Mouse (Mus musculus) lung, embryonic 15.5 days (tissue): Measurements from ENCODE around the gene Ulbp1. TPM values are rescaled to one million over a fixed set of nuclear protein-coding genes. Genes with fewer than 3 reads are reported as not detected.
A peak's percentile ranks its signal among the peaks of the same experiment; 100 is the strongest.
"Not testable (repeated sequence)": the region's sequence is repeated elsewhere in the genome, so short reads cannot be mapped to it uniquely, and the experiment has no call there.

ENCODE experiments used
- ATAC-seq: fragments of 200-750 bp; cut with Nextera tagmentation; 2 replicates; pipeline ENCODE4 v1.8.0; 2017; ENCODE audit warnings: moderate number of reproducible peaks, borderline replicate concordance; ENCODE audit not compliant: low FRiP score, low TSS enrichment; ENCODE audit errors: extremely low read depth
- H3K27ac ChIP-seq: fragments of 300-500 bp; sonication (generic); 2 replicates; pipeline ENCODE4 v1.5.1; 2015; ENCODE audit warnings: moderate library complexity, mild to moderate bottlenecking, inconsistent platforms
- H3K27me3 ChIP-seq: fragments of 300-500 bp; sonication (generic); 2 replicates; pipeline ENCODE4 v1.6.1; 2015; ENCODE audit warnings: inconsistent platforms
- H3K36me3 ChIP-seq: fragments of 300-500 bp; sonication (generic); 2 replicates; pipeline ENCODE4 v1.6.1; 2015; ENCODE audit warnings: inconsistent platforms
- H3K4me1 ChIP-seq: fragments of 300-500 bp; sonication (generic); 2 replicates; pipeline ENCODE4 v1.6.1; 2015; ENCODE audit warnings: inconsistent platforms
- H3K4me2 ChIP-seq: fragments of 300-500 bp; sonication (generic); 2 replicates; pipeline ENCODE4 v1.6.1; 2015; ENCODE audit warnings: inconsistent platforms, mild to moderate bottlenecking, moderate library complexity
- H3K4me3 ChIP-seq: fragments of 300-500 bp; sonication (generic); 2 replicates; pipeline ENCODE4 v1.5.1; 2015; ENCODE audit warnings: mild to moderate bottlenecking, inconsistent platforms
- H3K9ac ChIP-seq: fragments of 300-500 bp; sonication (generic); 2 replicates; pipeline ENCODE4 v1.6.1; 2015; ENCODE audit warnings: inconsistent platforms
- H3K9me3 ChIP-seq: fragments of 300-500 bp; sonication (generic); 2 replicates; pipeline ENCODE4 v1.6.1; 2016; ENCODE audit warnings: inconsistent platforms
- WGBS: fragments of 180-500 bp; shearing (Covaris S2); methylation state at CpG from one replicate; pipeline ENCODE4 v1.1.7; 2015; 5-methylcytosine and 5-hydroxymethylcytosine counted together
- polyA plus RNA-seq: library from polyadenylated mRNA; unstranded; fragments of >200 nt; fragmentation: Nextera tagmentation; extraction: Ambion mirVana; gene quantifications from 2 replicates; pipeline ENCODE4 v1.2.1, GENCODE M21; 2015

The Ulbp1 gene
- polyA plus RNA-seq = 9.4 and 10.9 TPM in 2 replicates

GRCm38 (mm10) chr10:7473197-7473889 is at the start of gene Ulbp1:
Gene Ulbp1, minus strand, starts transcription at chr10:7473638.
- Histone ChIP-seq H3K27ac (peak within 1 kb of the TSS; percentile 33; the same call in 1 of the 2 replicates), H3K4me3 (peak within 1 kb of the TSS; percentile 36), H3K27me3 (no peaks in the 10 kb centered on the region), H3K9me3 (no peaks in the 10 kb centered on the region), H3K36me3 (no peaks in the 10 kb centered on the region), H3K9ac (peak within 1 kb of the TSS; percentile 29; the same call in 1 of the 2 replicates), H3K4me1 (no peaks in the 10 kb centered on the region; the same call in 1 of the 2 replicates), H3K4me2 (peak within 1 kb of the TSS; percentile 51)
- 40% methylated on average over 13 of the region's 13 CpGs for WGBS
- ATAC-seq = peak; percentile 92

- H3K27me3 ChIP-seq, H3K9me3 ChIP-seq, H3K27ac ChIP-seq, H3K9ac ChIP-seq, H3K4me3 ChIP-seq, H3K4me1 ChIP-seq, H3K4me2 ChIP-seq, ATAC-seq, H3K36me3 ChIP-seq: not testable (repeated sequence)
- 19% methylated on average over 1 of the region's 1 CpGs for WGBS
These were observed 24.7 kb upstream of the Ulbp1 start for GRCm38 (mm10) chr10:7498180-7498579.

GRCm38 (mm10) chr10:7492384-7492783 is 18.9 kb upstream of the Ulbp1 start:
- not testable (repeated sequence) for ATAC-seq, H3K27ac ChIP-seq, H3K4me1 ChIP-seq, H3K4me3 ChIP-seq, H3K9me3 ChIP-seq, H3K27me3 ChIP-seq, H3K9ac ChIP-seq, H3K36me3 ChIP-seq
- WGBS = 7% methylated on average over 10 of the region's 10 CpGs
- peak overlapping the region; percentile 41 for H3K4me2 ChIP-seq

GRCm38 (mm10) chr10:7483650-7484049 is 10.2 kb upstream of the Ulbp1 start:
- no peaks in the 10 kb centered on the region for H3K36me3 ChIP-seq
- no peaks in the 10 kb centered on the region for H3K9me3 ChIP-seq
- no peak overlapping the region for H3K4me2 ChIP-seq
- H3K27me3 ChIP-seq = no peaks in the 10 kb centered on the region
- WGBS = 56% methylated on average over 4 of the region's 4 CpGs
- H3K4me3 ChIP-seq = no peak overlapping the region
- H3K9ac ChIP-seq = no peak overlapping the region
- no peaks in the 10 kb centered on the region for H3K4me1 ChIP-seq
- no peak overlapping the region for H3K27ac ChIP-seq
- no peak for ATAC-seq

GRCm38 (mm10) chr10:7474225-7474624 is 787 bp upstream of the Ulbp1 start:
- not testable (repeated sequence) for H3K4me1 ChIP-seq, H3K9ac ChIP-seq, H3K36me3 ChIP-seq, H3K4me3 ChIP-seq, H3K9me3 ChIP-seq, ATAC-seq, H3K27me3 ChIP-seq, H3K4me2 ChIP-seq, H3K27ac ChIP-seq
- 86% methylated on average over 7 of the region's 13 CpGs for WGBS

GRCm38 (mm10) chr10:7471664-7472063 is 1.8 kb downstream of the Ulbp1 start:
- Histone ChIP-seq H3K27me3 (no peaks in the 10 kb centered on the region), H3K4me2 (peak overlapping the region; percentile 57), H3K9me3 (no peaks in the 10 kb centered on the region), H3K4me1 (no peaks in the 10 kb centered on the region; the same call in 1 of the 2 replicates), H3K27ac (no peak overlapping the region), H3K4me3 (peak overlapping the region; percentile 5; the same call in 1 of the 2 replicates), H3K9ac (no peak overlapping the region), H3K36me3 (peaks cover 7% of the 10 kb centered on the region; the same call in 1 of the 2 replicates)
- ATAC-seq = 0 out of 2 replicates have a peak, but pooled peaks have one; percentile 8
- 55% methylated on average over 3 of the region's 3 CpGs for WGBS

GRCm38 (mm10) chr10:7470457-7470856 is 3.0 kb downstream of the Ulbp1 start:
- 8% methylated on average over 7 of the region's 7 CpGs for WGBS
- peaks cover 7% of the 10 kb centered on the region; the same call in 1 of the 2 replicates for H3K36me3 ChIP-seq
- H3K4me2 ChIP-seq = peak overlapping the region; percentile 57
- peak overlapping the region; percentile 22; the same call in 1 of the 2 replicates for H3K9ac ChIP-seq
- H3K9me3 ChIP-seq = no peaks in the 10 kb centered on the region
- H3K4me3 ChIP-seq = peak overlapping the region; percentile 33
- ATAC-seq = no peak
- H3K4me1 ChIP-seq = no peaks in the 10 kb centered on the region; the same call in 1 of the 2 replicates
- H3K27ac ChIP-seq = no peak overlapping the region
- no peaks in the 10 kb centered on the region for H3K27me3 ChIP-seq

GRCm38 (mm10) chr10:7469716-7470414 is 3.6 kb downstream of the Ulbp1 start:
- Histone ChIP-seq H3K4me2 (peak overlapping the region; percentile 57), H3K4me3 (peak overlapping the region; percentile 33)
- not testable (repeated sequence) for ATAC-seq, H3K27ac ChIP-seq, H3K36me3 ChIP-seq, H3K9me3 ChIP-seq, H3K4me1 ChIP-seq, H3K9ac ChIP-seq, H3K27me3 ChIP-seq
- WGBS = 0% methylated on average over 7 of the region's 7 CpGs

GRCm38 (mm10) chr10:7462006-7462405 is 11.4 kb downstream of the Ulbp1 start:
- no peaks in the 10 kb centered on the region for H3K36me3 ChIP-seq
- no peaks in the 10 kb centered on the region for H3K27me3 ChIP-seq
- no peaks in the 10 kb centered on the region for H3K4me1 ChIP-seq
- H3K4me2 ChIP-seq = no peak overlapping the region
- no peak overlapping the region for H3K4me3 ChIP-seq
- H3K9me3 ChIP-seq = no peaks in the 10 kb centered on the region
- no peak for ATAC-seq
- H3K27ac ChIP-seq = no peak overlapping the region
- 53% methylated on average over 3 of the region's 3 CpGs for WGBS
- H3K9ac ChIP-seq = no peak overlapping the region

GRCm38 (mm10) chr10:7438928-7439327 is 34.5 kb downstream of the Ulbp1 start:
- H3K36me3 ChIP-seq = no peaks in the 10 kb centered on the region
- ATAC-seq = no peak

GRCm38 (mm10) chr10:7393143-7394035 is 80.0 kb downstream of the Ulbp1 start:
- peak overlapping the region; percentile 60 for H3K4me3 ChIP-seq
- H3K4me1 ChIP-seq = peaks cover 22% of the 10 kb centered on the region
- H3K9me3 ChIP-seq = no peaks in the 10 kb centered on the region
- H3K9ac ChIP-seq = no peak overlapping the region
- H3K36me3 ChIP-seq = no peaks in the 10 kb centered on the region
- WGBS = 8% methylated on average over 55 of the region's 55 CpGs
- H3K27me3 ChIP-seq = peaks cover 42% of the 10 kb centered on the region
- peak overlapping the region; percentile 99 for H3K4me2 ChIP-seq
- no peak overlapping the region for H3K27ac ChIP-seq
- no peak; the same call in 1 of the 2 replicates for ATAC-seq

More at GRCm38 (mm10) chr10:7438928-7439327, 34.5 kb downstream of the Ulbp1 start:
- Histone ChIP-seq H3K9me3 (no peaks in the 10 kb centered on the region), H3K4me1 (no peaks in the 10 kb centered on the region), H3K27me3 (no peaks in the 10 kb centered on the region), H3K4me3 (no peak overlapping the region), H3K27ac (no peak overlapping the region), H3K9ac (no peak overlapping the region), H3K4me2 (no peak overlapping the region)
- 63% methylated on average over 2 of the region's 2 CpGs for WGBS
